18 mouse cellular contexts compared by ENCODE assay signal in genomic region chr13:73735270-73735669, GRCm38 (mm10). TPM values are rescaled to one million over a fixed set of nuclear protein-coding genes. Genes with fewer than 3 reads are reported as not detected.
DNase-seq lines count a peak whose midpoint lies in the region; ATAC-seq and TF ChIP-seq lines count a peak whose summit lies in the region.
"Had no signal": no experiment of that assay in that cellular context is flagged by ENCODE, and none has a peak within 500 bp of the region (broad histone marks: within the 10 kb centered on the region; RNA-seq: fewer than 3 reads in every experiment).

No protein-coding gene starts in this region.

- no peaks in the 10 kb centered on the region for H3K36me3 ChIP-seq in limb, embryonic 11.5 days (ENCODE audit: control insufficient read depth, insufficient read depth, low read length)
- no peaks in the 10 kb centered on the region for H3K36me3 ChIP-seq in limb, embryonic 10.5 days
- H3K36me3 ChIP-seq in intestine, embryonic 14.5 days (ENCODE audit: control insufficient read depth, insufficient read depth, low read length): no peaks in the 10 kb centered on the region
- no peaks in the 10 kb centered on the region for H3K36me3 ChIP-seq in intestine, postnatal 0 days (ENCODE audit: control insufficient read depth, insufficient read depth)
- H3K36me3 ChIP-seq: midbrain, embryonic 13.5 days had no signal

- H3K27ac ChIP-seq in limb, embryonic 11.5 days (replicated peaks; ENCODE audit: low read depth, low read length): no peak overlapping the region
- H3K27ac ChIP-seq in limb, embryonic 10.5 days: no peak overlapping the region
- H3K27ac ChIP-seq in intestine, embryonic 14.5 days (ENCODE audit: low read depth): no peak overlapping the region
- H3K27ac ChIP-seq in intestine, postnatal 0 days (ENCODE audit: low read depth, low read length): no peak overlapping the region
- H3K27ac ChIP-seq: liver, embryonic 14.5 days; midbrain, embryonic 13.5 days had no signal

- H3K27me3 ChIP-seq in limb, embryonic 11.5 days (ENCODE audit: control insufficient read depth, insufficient read depth, low read length): 0 out of 2 replicates have a peak, but pooled peaks cover 6% of the 10 kb centered on the region
- H3K27me3 ChIP-seq in limb, embryonic 10.5 days (ENCODE audit: low read depth, poor library complexity, severe bottlenecking): peaks cover 47% of the 10 kb centered on the region
- H3K27me3 ChIP-seq in intestine, embryonic 14.5 days (replicated peaks; ENCODE audit: control insufficient read depth, insufficient read depth, low read length): peaks cover 4% of the 10 kb centered on the region
- no peaks in the 10 kb centered on the region for H3K27me3 ChIP-seq in intestine, postnatal 0 days (replicated peaks; ENCODE audit: control insufficient read depth, insufficient read depth, low read length)

- H3K4me3 ChIP-seq in limb, embryonic 11.5 days (ENCODE audit: low read depth, low read length): no peak overlapping the region
- no peak overlapping the region for H3K4me3 ChIP-seq in limb, embryonic 10.5 days
- H3K4me3 ChIP-seq in intestine, embryonic 14.5 days (ENCODE audit: low read depth, low read length): no peak overlapping the region
- no peak overlapping the region for H3K4me3 ChIP-seq in intestine, postnatal 0 days (ENCODE audit: low read depth, low read length)
- H3K4me3 ChIP-seq: midbrain, embryonic 13.5 days had no signal

- TF ChIP-seq CTCF in intestine, postnatal 0 days (IDR thresholded peaks at IDR 0.05; ENCODE audit: low read depth): peak; percentile 39

- H3K4me2 ChIP-seq in limb, embryonic 11.5 days (ENCODE audit: low read depth, severe bottlenecking): no peak overlapping the region
- H3K4me2 ChIP-seq in intestine, embryonic 14.5 days (ENCODE audit: low read length): no peak overlapping the region
- no peak overlapping the region for H3K4me2 ChIP-seq in intestine, postnatal 0 days (replicated peaks; ENCODE audit: low read depth)
- H3K4me2 ChIP-seq: midbrain, embryonic 13.5 days had no signal

- WGBS in limb, embryonic 11.5 days: 79% methylated on average over 8 of the region's 8 CpGs
- 80% methylated on average over 8 of the region's 8 CpGs for WGBS in limb, embryonic 10.5 days
- WGBS in intestine, embryonic 14.5 days: 50% methylated on average over 8 of the region's 8 CpGs
- 25% methylated on average over 8 of the region's 8 CpGs for WGBS in intestine, postnatal 0 days

- peaks cover 5% of the 10 kb centered on the region; the same call in 1 of the 2 replicates for H3K4me1 ChIP-seq in limb, embryonic 11.5 days (ENCODE audit: control insufficient read depth, insufficient read depth, low read length)
- peaks cover 14% of the 10 kb centered on the region for H3K4me1 ChIP-seq in limb, embryonic 10.5 days
- peaks cover 7% of the 10 kb centered on the region for H3K4me1 ChIP-seq in intestine, embryonic 14.5 days (replicated peaks; ENCODE audit: control insufficient read depth, insufficient read depth, low read length)
- H3K4me1 ChIP-seq in intestine, postnatal 0 days (replicated peaks; ENCODE audit: control insufficient read depth, insufficient read depth, low read length): peaks cover 8% of the 10 kb centered on the region

- H3K9me3 ChIP-seq in limb, embryonic 11.5 days (ENCODE audit: control insufficient read depth, low read length): no peaks in the 10 kb centered on the region
- no peaks in the 10 kb centered on the region for H3K9me3 ChIP-seq in limb, embryonic 10.5 days (replicated peaks)
- H3K9me3 ChIP-seq in intestine, embryonic 14.5 days (ENCODE audit: control insufficient read depth, low read length): no peaks in the 10 kb centered on the region
- H3K9me3 ChIP-seq in intestine, postnatal 0 days (ENCODE audit: control insufficient read depth): no peaks in the 10 kb centered on the region
- H3K9me3 ChIP-seq: midbrain, embryonic 13.5 days had no signal

- no peak overlapping the region for H3K9ac ChIP-seq in limb, embryonic 11.5 days (ENCODE audit: low read length)
- H3K9ac ChIP-seq in intestine, embryonic 14.5 days (ENCODE audit: low read length): no peak overlapping the region
- H3K9ac ChIP-seq in intestine, postnatal 0 days (ENCODE audit: low read depth, low read length): no peak overlapping the region
- H3K9ac ChIP-seq: liver, embryonic 14.5 days; midbrain, embryonic 13.5 days had no signal

- ATAC-seq in limb, embryonic 11.5 days (ENCODE audit: insufficient number of reproducible peaks, low FRiP score, low TSS enrichment, low read depth): peak; percentile 26; the same call in 1 of the 2 replicates
- peak; percentile 60 for ATAC-seq in intestine, embryonic 14.5 days (replicated peaks; ENCODE audit: low FRiP score, low TSS enrichment, low read depth)
- ATAC-seq in intestine, postnatal 0 days: peak; percentile 54
- no peak for ATAC-seq in monocyte, adult 5-6 weeks (replicated peaks; ENCODE audit: insufficient number of reproducible peaks, low FRiP score, low TSS enrichment, poor library complexity, severe bottlenecking)
- ATAC-seq: CD4-positive, CD25-positive, alpha-beta regulatory T cell, adult 4 months; midbrain, embryonic 13.5 days had no signal

- no peak for DNase-seq in limb, embryonic 11.5 days (ENCODE audit: low spot score)
- DNase-seq in limb, embryonic 10.5 days (ENCODE audit: low spot score): no peak
- DNase-seq in intestine, embryonic 14.5 days (ENCODE audit: low spot score): peak; percentile 66
- DNase-seq in lung, postnatal 36 days: peak; percentile 33
- no peak for DNase-seq in frontal cortex, adult 2 months (ENCODE audit: extremely low spot score in 1 of 2, low spot score in 1 of 2)
- DNase-seq: cerebellum, adult 2 months; embryo, embryonic 11 days; kidney, adult 11 months; right cerebral cortex, postnatal 4 days; thymus, adult 18-20 months had no signal

RNA-seq across cellular contexts. Expression of gene Slc12a7, which starts 2.4 kb away (rescaled TPM):
- 49.1 and 50.8 TPM in 2 replicates for polyA plus RNA-seq in limb, embryonic 11.5 days (2014; fragmentation: Nextera tagmentation; extraction: Ambion mirVana)
- polyA plus RNA-seq in limb, embryonic 10.5 days (2016; fragmentation: Nextera tagmentation; extraction: Ambion mirVana): 49.5 and 59.6 TPM in 2 replicates
- 32.8 and 33.1 TPM in 2 replicates for polyA plus RNA-seq in intestine, embryonic 14.5 days (2014; fragmentation: Nextera tagmentation; extraction: Ambion mirVana)
- 12.9 and 13.4 TPM in 2 replicates for polyA plus RNA-seq in intestine, postnatal 0 days (2015; fragmentation: Nextera tagmentation; extraction: Ambion mirVana)
- 13.8 to 45.3 TPM (median 22.3 TPM) in 3 replicates for total RNA-seq in monocyte, adult 5-6 weeks (2017)
- 6.4 and 6.7 TPM in 2 replicates for polyA plus RNA-seq in frontal cortex, adult 2 months (2012; rRNA removed)

RNA-seq across cellular contexts. Expression of gene Slc6a19, which starts 30.6 kb away (rescaled TPM):
- not detected in 2 replicates for polyA plus RNA-seq in limb, embryonic 11.5 days (2014; fragmentation: Nextera tagmentation; extraction: Ambion mirVana)
- polyA plus RNA-seq in limb, embryonic 10.5 days (2016; fragmentation: Nextera tagmentation; extraction: Ambion mirVana): not detected in 2 replicates
- polyA plus RNA-seq in intestine, embryonic 14.5 days (2014; fragmentation: Nextera tagmentation; extraction: Ambion mirVana): 0.13 and 0.28 TPM in 2 replicates
- polyA plus RNA-seq in intestine, postnatal 0 days (2015; fragmentation: Nextera tagmentation; extraction: Ambion mirVana): 110 and 119 TPM in 2 replicates
- total RNA-seq in monocyte, adult 5-6 weeks (2017): 0.19 to 0.21 TPM in 2 of 3 replicates, not detected in the other
- 0.18 and 0.32 TPM in 2 replicates for polyA plus RNA-seq in frontal cortex, adult 2 months (2012; rRNA removed)
- total RNA-seq: hematopoietic stem cell, adult 5-6 weeks had no signal
- polyA plus RNA-seq: CD4-positive, CD25-positive, alpha-beta regulatory T cell, adult 4 months had no signal

RNA-seq across cellular contexts. Expression of gene Slc6a18, which starts 57.4 kb away (rescaled TPM):
- not detected in 2 replicates for polyA plus RNA-seq in limb, embryonic 11.5 days (2014; fragmentation: Nextera tagmentation; extraction: Ambion mirVana)
- not detected in 2 replicates for polyA plus RNA-seq in limb, embryonic 10.5 days (2016; fragmentation: Nextera tagmentation; extraction: Ambion mirVana)
- polyA plus RNA-seq in intestine, embryonic 14.5 days (2014; fragmentation: Nextera tagmentation; extraction: Ambion mirVana): not detected in 2 replicates
- polyA plus RNA-seq in intestine, postnatal 0 days (2015; fragmentation: Nextera tagmentation; extraction: Ambion mirVana): 0.04 and 0.20 TPM in 2 replicates
- not detected in 3 replicates for total RNA-seq in monocyte, adult 5-6 weeks (2017)
- polyA plus RNA-seq in frontal cortex, adult 2 months (2012; rRNA removed): 0.04 TPM in 1 of 2 replicates, not detected in the other
- total RNA-seq: hematopoietic stem cell, adult 5-6 weeks; layer of hippocampus, postnatal 10 days had no signal
- polyA plus RNA-seq: brain, embryonic 14.5 days; CD4-positive, CD25-positive, alpha-beta regulatory T cell, adult 4 months; cerebellum, adult 2 months; liver, embryonic 14.5 days; midbrain, embryonic 13.5 days had no signal

Comparison
In these comparisons a context has a peak if more than half of its experiments do, and no peak if none do; other contexts are left out.
1. RNA of gene Slc6a19, which starts 30.6 kb away (polyA plus RNA-seq): 110 to 119 TPM in intestine, postnatal 0 days; 0.13 to 0.28 TPM in intestine, embryonic 14.5 days, 0.18 to 0.32 TPM in frontal cortex, adult 2 months, not detected in limb, embryonic 11.5 days and not detected in limb, embryonic 10.5 days; every median in the first group is over 10 times any median in the second.
2. DNase-seq: peak in intestine, embryonic 14.5 days (single experiment) and lung, postnatal 36 days (single experiment); none in limb, embryonic 11.5 days (single experiment), limb, embryonic 10.5 days (single experiment) and frontal cortex, adult 2 months (0 of 2).